Mouse (Mus musculus) cerebellum, postnatal 10 days (tissue): ENCODE data around the gene Gm2897.
"Not testable (repeated sequence)": the region's sequence is repeated elsewhere in the genome, so short reads cannot be mapped to it uniquely, and the experiment has no call there.

Source experiments
- DNase-seq, 2 experiments: peaks; one replicate each; pipeline ENCODE4 v3.0.0; 2021; ENCODE audit warnings: mixed read lengths in 2 of 2

Gene Gm2897

DNA sequence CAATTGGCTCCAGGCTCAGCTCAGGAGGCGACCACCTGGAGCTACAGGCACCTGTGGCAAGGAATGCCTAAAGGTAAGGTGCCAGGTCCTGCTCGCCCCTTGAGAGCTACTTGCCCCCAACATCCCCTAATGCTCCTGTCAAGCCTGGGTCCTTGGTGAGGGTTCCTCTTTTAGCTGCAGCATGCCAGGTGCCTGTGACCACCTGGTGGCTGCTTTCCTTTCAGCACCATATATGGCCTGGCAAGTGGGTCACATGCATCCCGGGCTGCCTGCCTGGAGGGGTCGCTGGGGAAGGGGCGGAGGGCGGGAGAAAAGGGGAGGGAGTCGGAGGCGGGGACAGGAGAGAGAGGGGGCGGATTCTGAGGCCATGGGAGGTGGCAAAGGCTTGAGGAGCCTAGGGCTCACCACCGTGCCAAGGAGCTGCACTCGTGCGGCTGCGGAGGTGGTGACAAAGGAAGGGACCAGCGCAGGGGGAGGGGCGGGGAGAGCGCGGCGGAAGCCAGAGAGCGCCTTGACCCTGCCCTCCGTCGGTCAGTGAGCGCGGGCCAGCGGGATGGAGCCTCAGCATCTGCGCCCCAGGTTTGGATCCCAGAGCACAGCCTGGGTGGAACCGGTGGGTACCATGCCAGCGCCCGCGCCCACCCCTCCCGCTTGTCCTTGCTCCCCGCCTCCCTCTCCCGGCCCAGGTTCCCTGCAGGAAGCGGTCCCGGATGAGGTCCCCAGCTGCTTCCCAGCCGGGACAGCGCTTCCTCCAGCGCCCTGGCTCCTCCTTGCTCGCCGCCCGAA, at the start of gene Gm2897:
Gm2897 (plus strand) TSS at position 559 of the 786 bp plus-strand sequence.
- peak; percentile 33 to 44 for DNase-seq

DNA sequence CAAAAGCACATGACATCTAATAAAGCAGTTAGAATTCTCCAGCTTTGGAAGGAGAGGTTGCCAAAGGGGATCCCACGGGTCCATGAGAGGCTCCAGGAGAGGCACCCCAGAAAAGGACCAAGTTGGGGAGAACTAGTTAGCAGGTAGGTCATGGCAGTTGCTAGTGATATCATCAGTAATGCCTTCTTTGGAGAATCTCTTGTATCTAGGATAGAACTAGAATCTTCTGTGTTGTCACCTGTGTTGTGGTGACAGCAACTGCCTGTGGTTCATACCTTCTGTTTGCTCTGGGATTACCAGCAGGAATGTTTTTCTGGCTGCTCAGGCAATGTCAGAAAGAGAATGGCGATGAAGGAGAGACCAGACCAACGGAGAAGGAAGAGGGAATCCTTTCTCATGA, 19.4 kb upstream of the Gm2897 start, which contains the start of gene Gm2888:
Gm2888 (plus strand) TSS at position 301 of the 400 bp plus-strand sequence.
- DNase-seq = not testable (repeated sequence)

DNA sequence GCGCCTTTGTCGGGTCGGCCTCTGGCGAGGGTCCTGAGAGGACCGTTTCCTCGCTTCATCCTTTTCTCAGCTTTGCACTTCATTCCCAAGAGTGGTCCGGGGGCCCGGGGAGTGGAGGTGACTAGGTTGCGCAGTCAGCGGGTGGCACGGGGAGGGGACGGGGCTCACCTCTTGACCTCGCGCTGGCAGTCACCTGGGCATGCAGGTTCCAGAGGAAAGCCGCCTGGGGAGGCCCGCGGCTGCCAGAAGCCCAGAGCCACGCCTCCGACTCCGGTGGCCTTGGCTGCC, 372 bp downstream of the Gm2897 start:
- DNase-seq = peak; percentile 43 to 51

DNA sequence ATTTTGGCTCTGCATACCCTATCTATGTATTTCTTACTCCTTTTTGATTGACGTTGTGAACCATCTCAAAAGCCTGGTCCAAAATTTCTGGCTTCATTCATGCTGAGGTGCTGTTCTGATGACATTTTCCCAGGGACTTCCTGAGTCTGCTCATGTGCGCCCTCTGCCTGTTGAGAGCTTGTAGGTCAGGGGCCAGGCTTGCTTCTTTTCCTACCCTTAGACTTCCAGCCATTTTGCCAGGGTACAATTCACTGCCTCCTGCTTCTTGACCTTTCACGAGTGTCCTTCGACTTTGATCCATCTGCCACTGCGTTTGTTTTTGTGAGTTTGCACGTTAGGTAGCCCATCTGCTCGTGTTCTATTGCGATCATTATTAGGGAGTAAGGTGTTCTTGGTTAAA, 1.0 kb downstream of the Gm2897 start:
- DNase-seq = peak; percentile 16 to 26

GRCm38 (mm10) chr14:3116051-3116450, 67.0 kb downstream of the Gm2897 start:
- DNase-seq = not testable (repeated sequence)
